9 mouse cellular contexts compared by ENCODE assay signal in genomic region chr5:4755326-4755725, GRCm38 (mm10). TPM values are rescaled to one million over a fixed set of nuclear protein-coding genes. Genes with fewer than 3 reads are reported as not detected.
DNase-seq lines count a peak whose midpoint lies in the region; ATAC-seq and TF ChIP-seq lines count a peak whose summit lies in the region.
"Had no signal": no experiment of that assay in that cellular context is flagged by ENCODE, and none has a peak within 500 bp of the region (broad histone marks: within the 10 kb centered on the region; RNA-seq: fewer than 3 reads in every experiment).

No protein-coding gene starts in this region.

- H3K4me1 ChIP-seq in lung, embryonic 15.5 days = peaks cover 21% of the 10 kb centered on the region; the same call in 1 of the 2 replicates
- peaks cover 27% of the 10 kb centered on the region for H3K4me1 ChIP-seq in limb, embryonic 12.5 days (replicated peaks)
- H3K4me1 ChIP-seq in small intestine, adult 2 months (ENCODE audit: control insufficient read depth, insufficient read depth, insufficient read length, low read length) = 0 out of 2 replicates have a peak, but pooled peaks cover 6% of the 10 kb centered on the region

- WGBS in lung, embryonic 15.5 days = 18% methylated on average over 11 of the region's 11 CpGs
- WGBS in limb, embryonic 12.5 days = 24% methylated on average over 11 of the region's 11 CpGs
- WGBS in small intestine, adult 2 months = 86% methylated on average over 11 of the region's 11 CpGs

- 0 out of 2 replicates have a peak overlapping the region, but pooled peaks have one; percentile 23 for H3K27ac ChIP-seq in lung, embryonic 15.5 days
- peak overlapping the region; percentile 25; the same call in 1 of the 2 replicates for H3K27ac ChIP-seq in limb, embryonic 12.5 days
- no peak overlapping the region for H3K27ac ChIP-seq in small intestine, adult 2 months (ENCODE audit: insufficient read depth, low read depth, low read length)
- H3K27ac ChIP-seq: heart, adult 2 months had no signal

- peak; percentile 9 for DNase-seq in cerebellum, adult 9-11 months
- no peak for DNase-seq in lung, postnatal 25 days (ENCODE audit: low spot score)
- DNase-seq in urinary bladder, postnatal 36 days (ENCODE audit: low spot score in 2 of 2) = no peak
- no peak for DNase-seq in adrenal gland, adult 2 months

- no peaks in the 10 kb centered on the region for H3K27me3 ChIP-seq in lung, embryonic 15.5 days
- H3K27me3 ChIP-seq in limb, embryonic 12.5 days = no peaks in the 10 kb centered on the region; the same call in 1 of the 2 replicates
- H3K27me3 ChIP-seq in small intestine, adult 2 months (ENCODE audit: control insufficient read depth, insufficient read depth, low read length) = no peaks in the 10 kb centered on the region

- H3K36me3 ChIP-seq in lung, embryonic 15.5 days = no peaks in the 10 kb centered on the region
- H3K36me3 ChIP-seq in limb, embryonic 12.5 days = peaks cover 5% of the 10 kb centered on the region; the same call in 1 of the 2 replicates
- H3K36me3 ChIP-seq in small intestine, adult 2 months (ENCODE audit: control insufficient read depth, insufficient read depth, low read length) = no peaks in the 10 kb centered on the region

- TF ChIP-seq POLR2A in small intestine, adult 2 months (IDR thresholded peaks at IDR 0.05; ENCODE audit: low read depth, low read length) = no peak

- no peak for ATAC-seq in cerebellum, adult (ENCODE audit: insufficient number of reproducible peaks, low FRiP score, low TSS enrichment)
- no peak for ATAC-seq in lung, embryonic 15.5 days (ENCODE audit: borderline replicate concordance, extremely low read depth, low FRiP score, low TSS enrichment)
- ATAC-seq in limb, embryonic 12.5 days (ENCODE audit: insufficient number of reproducible peaks, insufficient read depth, low FRiP score, low TSS enrichment, low read depth) = no peak

- peak overlapping the region; percentile 58 for H3K4me3 ChIP-seq in lung, embryonic 15.5 days
- H3K4me3 ChIP-seq in limb, embryonic 12.5 days (replicated peaks) = peak overlapping the region; percentile 88
- H3K4me3 ChIP-seq in small intestine, adult 2 months (ENCODE audit: low read depth, low read length) = peak overlapping the region; percentile 80

- H3K4me2 ChIP-seq in lung, embryonic 15.5 days = peak overlapping the region; percentile 90
- peak overlapping the region; percentile 92 for H3K4me2 ChIP-seq in limb, embryonic 12.5 days

- H3K9me3 ChIP-seq in lung, embryonic 15.5 days = no peaks in the 10 kb centered on the region
- H3K9me3 ChIP-seq in limb, embryonic 12.5 days = no peaks in the 10 kb centered on the region

- no peak for TF ChIP-seq CTCF in small intestine, adult 2 months (IDR thresholded peaks at IDR 0.05; ENCODE audit: extremely low read depth, insufficient read length, insufficient replicate concordance, low read depth, low read length)

- peak overlapping the region; percentile 91 for H3K9ac ChIP-seq in lung, embryonic 15.5 days
- H3K9ac ChIP-seq in limb, embryonic 12.5 days (replicated peaks) = peak overlapping the region; percentile 97

RNA-seq across cellular contexts. Expression of gene Fzd1, which starts 2.5 kb away (rescaled TPM):
- 37.6 and 40.9 TPM in 2 replicates for polyA plus RNA-seq in lung, embryonic 15.5 days (2015; fragmentation: Nextera tagmentation; extraction: Ambion mirVana)
- polyA plus RNA-seq in limb, embryonic 12.5 days (2016; fragmentation: Nextera tagmentation; extraction: Ambion mirVana) = 34.1 and 39.0 TPM in 2 replicates
- polyA plus RNA-seq in small intestine, adult 2 months (2012; rRNA removed) = 7.7 and 10.3 TPM in 2 replicates
- 10 to 100 TPM; 11.9 to 17.2 TPM for total RNA-seq in adrenal gland, adult 2 months (2021)
- 21.5 and 21.7 TPM in 2 replicates for polyA plus RNA-seq in adrenal gland, adult 2 months (2012; rRNA removed)
